Mouse (Mus musculus): ENCODE measurements around the gene Golt1a. TPM values are rescaled to one million over a fixed set of nuclear protein-coding genes. Genes with fewer than 3 reads are reported as not detected.

Gene Golt1a
- polyA plus RNA-seq, 1 experiment = 48.9 TPM

DNA sequence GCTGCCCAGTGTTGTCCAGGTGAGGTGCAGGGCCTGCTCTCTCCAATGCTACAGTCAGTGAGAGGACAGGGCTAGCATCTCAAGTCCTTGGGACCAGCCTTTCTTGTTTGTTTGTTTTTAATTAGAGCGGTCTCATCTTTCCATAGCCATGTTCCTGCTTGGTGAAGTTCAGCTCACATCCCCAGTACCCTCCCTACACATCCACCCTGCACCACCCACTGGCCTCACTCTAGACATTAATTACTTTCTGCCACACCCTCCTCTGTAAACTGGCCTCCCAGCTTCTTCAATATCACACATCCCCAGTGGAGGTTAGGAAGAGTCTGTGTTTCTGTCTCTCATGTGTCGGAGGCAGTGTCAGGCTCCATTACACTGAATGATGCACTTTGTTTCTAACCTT is 34.8 kb downstream of the Golt1a start:
- peaks cover 26% of the 10 kb centered on the region for H3K4me1 ChIP-seq (ENCODE audit: control insufficient read depth, insufficient read depth, insufficient read length, low read length)
- TF ChIP-seq POLR2A (IDR thresholded peaks at IDR 0.05; ENCODE audit: low read depth, low read length) = no peak
- no peak for TF ChIP-seq CTCF (IDR thresholded peaks at IDR 0.05; ENCODE audit: extremely low read depth, insufficient read length, insufficient replicate concordance, low read depth, low read length)
- no peaks in the 10 kb centered on the region for H3K27me3 ChIP-seq (ENCODE audit: control insufficient read depth, insufficient read depth, low read length)
- WGBS = 84% methylated on average over 2 of the region's 2 CpGs
- H3K4me3 ChIP-seq (ENCODE audit: low read depth, low read length) = no peak overlapping the region
- H3K27ac ChIP-seq (ENCODE audit: insufficient read depth, low read depth, low read length) = no peak overlapping the region
- H3K36me3 ChIP-seq (ENCODE audit: control insufficient read depth, insufficient read depth, low read length) = no peaks in the 10 kb centered on the region

- 81% methylated on average over 9 of the region's 9 CpGs for whole genome bisulfite sequencing
- TF ChIP-seq POLR2A (IDR thresholded peaks at IDR 0.05; ENCODE audit: low read depth, low read length) (no peak), CTCF (IDR thresholded peaks at IDR 0.05; ENCODE audit: extremely low read depth, insufficient read length, insufficient replicate concordance, low read depth, low read length) (no peak)
- Histone ChIP-seq H3K27me3 (ENCODE audit: control insufficient read depth, insufficient read depth, low read length) (no peaks in the 10 kb centered on the region), H3K36me3 (ENCODE audit: control insufficient read depth, insufficient read depth, low read length) (no peaks in the 10 kb centered on the region), H3K27ac (ENCODE audit: insufficient read depth, low read depth, low read length) (no peak overlapping the region), H3K4me1 (ENCODE audit: control insufficient read depth, insufficient read depth, insufficient read length, low read length) (peaks cover 26% of the 10 kb centered on the region), H3K4me3 (ENCODE audit: low read depth, low read length) (no peak overlapping the region)
Observed at GRCm38 (mm10) chr1:133346531-133346930, 36.9 kb downstream of the Golt1a start.

- Histone ChIP-seq H3K4me3 (ENCODE audit: low read depth, low read length) (no peak overlapping the region), H3K36me3 (ENCODE audit: control insufficient read depth, insufficient read depth, low read length) (no peaks in the 10 kb centered on the region), H3K27ac (ENCODE audit: insufficient read depth, low read depth, low read length) (peak overlapping the region; percentile 70), H3K4me1 (ENCODE audit: control insufficient read depth, insufficient read depth, insufficient read length, low read length) (peaks cover 26% of the 10 kb centered on the region), H3K27me3 (ENCODE audit: control insufficient read depth, insufficient read depth, low read length) (no peaks in the 10 kb centered on the region)
- 84% methylated on average over 3 of the region's 3 CpGs for WGBS
- no peak for TF ChIP-seq POLR2A (IDR thresholded peaks at IDR 0.05; ENCODE audit: low read depth, low read length)
- TF ChIP-seq CTCF (IDR thresholded peaks at IDR 0.05; ENCODE audit: extremely low read depth, insufficient read length, insufficient replicate concordance, low read depth, low read length) = no peak
Observed at GRCm38 (mm10) chr1:133347226-133347625, 37.6 kb downstream of the Golt1a start.

- Histone ChIP-seq H3K4me1 (ENCODE audit: control insufficient read depth, insufficient read depth, insufficient read length, low read length) (peaks cover 26% of the 10 kb centered on the region), H3K36me3 (ENCODE audit: control insufficient read depth, insufficient read depth, low read length) (no peaks in the 10 kb centered on the region), H3K27me3 (ENCODE audit: control insufficient read depth, insufficient read depth, low read length) (no peaks in the 10 kb centered on the region), H3K4me3 (ENCODE audit: low read depth, low read length) (no peak overlapping the region), H3K27ac (ENCODE audit: insufficient read depth, low read depth, low read length) (peak overlapping the region; percentile 75)
- WGBS = 27% methylated on average over 11 of the region's 11 CpGs
- no peak for TF ChIP-seq POLR2A (IDR thresholded peaks at IDR 0.05; ENCODE audit: low read depth, low read length)
- TF ChIP-seq CTCF (IDR thresholded peaks at IDR 0.05; ENCODE audit: extremely low read depth, insufficient read length, insufficient replicate concordance, low read depth, low read length) = no peak
Observed at GRCm38 (mm10) chr1:133347693-133348520, 38.3 kb downstream of the Golt1a start.

DNA sequence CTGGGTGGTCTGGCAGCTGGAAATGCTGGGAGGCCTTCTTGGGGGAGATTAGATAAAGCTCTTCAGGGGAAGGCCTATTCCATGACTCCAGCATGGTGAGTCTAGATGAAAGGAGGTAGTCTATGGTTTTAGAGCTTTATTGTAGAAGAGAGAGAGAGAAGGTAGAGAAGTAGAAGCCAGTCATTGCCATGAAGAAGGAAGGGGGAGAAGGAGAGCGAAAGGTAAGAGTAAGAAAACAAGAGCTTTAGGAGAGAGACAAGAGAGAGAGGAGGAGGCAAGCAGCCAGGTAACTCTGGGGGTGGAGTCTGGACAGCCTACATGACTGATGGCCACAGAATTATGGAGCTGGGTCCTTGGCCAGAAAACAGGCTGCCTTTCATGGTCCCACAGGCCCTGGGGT is 40.6 kb downstream of the Golt1a start, which contains the start of gene Ren1:
Gene Ren1, plus strand, starts transcription at position 301 of the 400 bp plus-strand sequence.
- H3K4me3 ChIP-seq (ENCODE audit: low read depth, low read length) = no peak within 1 kb of the TSS
- H3K36me3 ChIP-seq (ENCODE audit: control insufficient read depth, insufficient read depth, low read length) = no peaks in the 10 kb centered on the region
- H3K27me3 ChIP-seq (ENCODE audit: control insufficient read depth, insufficient read depth, low read length) = no peaks in the 10 kb centered on the region
- H3K4me1 ChIP-seq (ENCODE audit: control insufficient read depth, insufficient read depth, insufficient read length, low read length) = peaks cover 24% of the 10 kb centered on the region
- H3K27ac ChIP-seq (ENCODE audit: insufficient read depth, low read depth, low read length) = no peak within 1 kb of the TSS
- TF ChIP-seq CTCF (IDR thresholded peaks at IDR 0.05; ENCODE audit: extremely low read depth, insufficient read length, insufficient replicate concordance, low read depth, low read length) (no peak), POLR2A (IDR thresholded peaks at IDR 0.05; ENCODE audit: low read depth, low read length) (no peak)
- 97% methylated on average over 1 of the region's 1 CpGs for WGBS

- Histone ChIP-seq H3K36me3 (ENCODE audit: control insufficient read depth, insufficient read depth, low read length) (no peaks in the 10 kb centered on the region), H3K4me3 (ENCODE audit: low read depth, low read length) (no peak overlapping the region), H3K27me3 (ENCODE audit: control insufficient read depth, insufficient read depth, low read length) (no peaks in the 10 kb centered on the region), H3K27ac (ENCODE audit: insufficient read depth, low read depth, low read length) (no peak overlapping the region), H3K4me1 (ENCODE audit: control insufficient read depth, insufficient read depth, insufficient read length, low read length) (peaks cover 13% of the 10 kb centered on the region; the same call in 1 of the 2 replicates)
- 63% methylated on average over 9 of the region's 9 CpGs for WGBS
- no peak for TF ChIP-seq CTCF (IDR thresholded peaks at IDR 0.05; ENCODE audit: extremely low read depth, insufficient read length, insufficient replicate concordance, low read depth, low read length)
- TF ChIP-seq POLR2A (IDR thresholded peaks at IDR 0.05; ENCODE audit: low read depth, low read length) = no peak
Observed at GRCm38 (mm10) chr1:133351762-133352161, 42.2 kb downstream of the Golt1a start.

- TF ChIP-seq POLR2A (IDR thresholded peaks at IDR 0.05; ENCODE audit: low read depth, low read length) (no peak), CTCF (IDR thresholded peaks at IDR 0.05; ENCODE audit: extremely low read depth, insufficient read length, insufficient replicate concordance, low read depth, low read length) (peak; percentile 97)
- 23% methylated on average over 12 of the region's 12 CpGs for WGBS
- H3K4me1 ChIP-seq (ENCODE audit: control insufficient read depth, insufficient read depth, insufficient read length, low read length) = peaks cover 1% of the 10 kb centered on the region; the same call in 1 of the 2 replicates
- no peaks in the 10 kb centered on the region for H3K27me3 ChIP-seq (ENCODE audit: control insufficient read depth, insufficient read depth, low read length)
- no peak overlapping the region for H3K4me3 ChIP-seq (ENCODE audit: low read depth, low read length)
- no peak overlapping the region for H3K27ac ChIP-seq (ENCODE audit: insufficient read depth, low read depth, low read length)
- no peaks in the 10 kb centered on the region for H3K36me3 ChIP-seq (ENCODE audit: control insufficient read depth, insufficient read depth, low read length)
Observed at GRCm38 (mm10) chr1:133353371-133353809, 43.8 kb downstream of the Golt1a start.
